Mouse (Mus musculus): ENCODE results near the gene Pgam1. TPM values are rescaled to one million over a fixed set of nuclear protein-coding genes. Genes with fewer than 3 reads are reported as not detected.
"Not testable (repeated sequence)": the region's sequence is repeated elsewhere in the genome, so short reads cannot be mapped to it uniquely, and the experiment has no call there.

The Pgam1 gene
- polyA plus RNA-seq (2011; ENCODE audit: insufficient read length, low read depth, missing spikeins) = 403 and 492 TPM in 2 replicates

GRCm38 (mm10) chr19:41911178-41912073, at the start of gene Pgam1:
Pgam1 (plus strand) TSS chr19:41911923.
- peaks cover 2% of the 10 kb centered on the region for H3K4me1 ChIP-seq (ENCODE audit: control insufficient read depth, insufficient read depth, low read length)
- TF ChIP-seq CTCF (IDR thresholded peaks at IDR 0.05; ENCODE audit: borderline replicate concordance, insufficient read depth, low read length) (no peak), POLR2A (IDR thresholded peaks at IDR 0.05; ENCODE audit: low read depth, low read length) (peak; percentile 94)
- H3K27ac ChIP-seq (ENCODE audit: insufficient read depth, low read length) = peak within 1 kb of the TSS; percentile 92
- peak within 1 kb of the TSS; percentile 96 for H3K4me3 ChIP-seq (ENCODE audit: insufficient read depth, low read length)

- no peak overlapping the region for H3K4me3 ChIP-seq (ENCODE audit: insufficient read depth, low read length)
- no peaks in the 10 kb centered on the region for H3K4me1 ChIP-seq (ENCODE audit: control insufficient read depth, insufficient read depth, low read length)
- H3K27ac ChIP-seq (ENCODE audit: insufficient read depth, low read length) = no peak overlapping the region
- no peak for TF ChIP-seq POLR2A (IDR thresholded peaks at IDR 0.05; ENCODE audit: low read depth, low read length)
- no peak for TF ChIP-seq CTCF (IDR thresholded peaks at IDR 0.05; ENCODE audit: borderline replicate concordance, insufficient read depth, low read length)
These were observed 45.0 kb upstream of the Pgam1 start for GRCm38 (mm10) chr19:41866707-41867106.

GRCm38 (mm10) chr19:41869296-41869695, 42.4 kb upstream of the Pgam1 start:
- TF ChIP-seq POLR2A (IDR thresholded peaks at IDR 0.05; ENCODE audit: low read depth, low read length) (no peak), CTCF (IDR thresholded peaks at IDR 0.05; ENCODE audit: borderline replicate concordance, insufficient read depth, low read length) (no peak)
- H3K4me3 ChIP-seq (ENCODE audit: insufficient read depth, low read length) = no peak overlapping the region
- no peaks in the 10 kb centered on the region for H3K4me1 ChIP-seq (ENCODE audit: control insufficient read depth, insufficient read depth, low read length)
- no peak overlapping the region for H3K27ac ChIP-seq (ENCODE audit: insufficient read depth, low read length)

- not testable (repeated sequence) for H3K4me1 ChIP-seq (ENCODE audit: control insufficient read depth, insufficient read depth, low read length)
These were observed 41.8 kb upstream of the Pgam1 start for GRCm38 (mm10) chr19:41869946-41870345.

GRCm38 (mm10) chr19:41872285-41872684, 39.4 kb upstream of the Pgam1 start:
- no peaks in the 10 kb centered on the region for H3K4me1 ChIP-seq (ENCODE audit: control insufficient read depth, insufficient read depth, low read length)
- H3K27ac ChIP-seq (ENCODE audit: insufficient read depth, low read length) = no peak overlapping the region
- TF ChIP-seq POLR2A (IDR thresholded peaks at IDR 0.05; ENCODE audit: low read depth, low read length) (no peak), CTCF (IDR thresholded peaks at IDR 0.05; ENCODE audit: borderline replicate concordance, insufficient read depth, low read length) (no peak)
- no peak overlapping the region for H3K4me3 ChIP-seq (ENCODE audit: insufficient read depth, low read length)

More at GRCm38 (mm10) chr19:41869946-41870345, 41.8 kb upstream of the Pgam1 start:
- H3K27ac ChIP-seq (ENCODE audit: insufficient read depth, low read length); H3K4me3 ChIP-seq (ENCODE audit: insufficient read depth, low read length): not testable (repeated sequence)

GRCm38 (mm10) chr19:41874356-41874755, 37.4 kb upstream of the Pgam1 start:
- H3K4me1 ChIP-seq (ENCODE audit: control insufficient read depth, insufficient read depth, low read length) = no peaks in the 10 kb centered on the region
- no peak overlapping the region for H3K4me3 ChIP-seq (ENCODE audit: insufficient read depth, low read length)
- H3K27ac ChIP-seq (ENCODE audit: insufficient read depth, low read length) = no peak overlapping the region
- TF ChIP-seq CTCF (IDR thresholded peaks at IDR 0.05; ENCODE audit: borderline replicate concordance, insufficient read depth, low read length) = no peak
- TF ChIP-seq POLR2A (IDR thresholded peaks at IDR 0.05; ENCODE audit: low read depth, low read length) = no peak

- TF ChIP-seq CTCF (IDR thresholded peaks at IDR 0.05; ENCODE audit: borderline replicate concordance, insufficient read depth, low read length) (no peak), POLR2A (IDR thresholded peaks at IDR 0.05; ENCODE audit: low read depth, low read length) (no peak)
- Histone ChIP-seq H3K4me3 (ENCODE audit: insufficient read depth, low read length) (no peak overlapping the region), H3K27ac (ENCODE audit: insufficient read depth, low read length) (no peak overlapping the region), H3K4me1 (ENCODE audit: control insufficient read depth, insufficient read depth, low read length) (no peaks in the 10 kb centered on the region)
These were observed 29.9 kb upstream of the Pgam1 start for GRCm38 (mm10) chr19:41881842-41882241.

GRCm38 (mm10) chr19:41883882-41884281, 27.8 kb upstream of the Pgam1 start:
- H3K4me1 ChIP-seq (ENCODE audit: control insufficient read depth, insufficient read depth, low read length) = no peaks in the 10 kb centered on the region
- no peak overlapping the region for H3K4me3 ChIP-seq (ENCODE audit: insufficient read depth, low read length)
- no peak overlapping the region for H3K27ac ChIP-seq (ENCODE audit: insufficient read depth, low read length)
- TF ChIP-seq CTCF (IDR thresholded peaks at IDR 0.05; ENCODE audit: borderline replicate concordance, insufficient read depth, low read length) = no peak
- no peak for TF ChIP-seq POLR2A (IDR thresholded peaks at IDR 0.05; ENCODE audit: low read depth, low read length)

- TF ChIP-seq CTCF (IDR thresholded peaks at IDR 0.05; ENCODE audit: borderline replicate concordance, insufficient read depth, low read length) (no peak), POLR2A (IDR thresholded peaks at IDR 0.05; ENCODE audit: low read depth, low read length) (no peak)
- no peak overlapping the region for H3K27ac ChIP-seq (ENCODE audit: insufficient read depth, low read length)
- no peaks in the 10 kb centered on the region for H3K4me1 ChIP-seq (ENCODE audit: control insufficient read depth, insufficient read depth, low read length)
- H3K4me3 ChIP-seq (ENCODE audit: insufficient read depth, low read length) = no peak overlapping the region
These were observed 23.5 kb upstream of the Pgam1 start for GRCm38 (mm10) chr19:41888191-41888590.

GRCm38 (mm10) chr19:41894959-41895358, 16.8 kb upstream of the Pgam1 start:
- Histone ChIP-seq H3K4me3 (ENCODE audit: insufficient read depth, low read length) (peak overlapping the region; percentile 80), H3K27ac (ENCODE audit: insufficient read depth, low read length) (no peak overlapping the region), H3K4me1 (ENCODE audit: control insufficient read depth, insufficient read depth, low read length) (0 out of 2 replicates have a peak, but pooled peaks cover 3% of the 10 kb centered on the region)
- TF ChIP-seq POLR2A (IDR thresholded peaks at IDR 0.05; ENCODE audit: low read depth, low read length) (no peak), CTCF (IDR thresholded peaks at IDR 0.05; ENCODE audit: borderline replicate concordance, insufficient read depth, low read length) (no peak)
